Mouse (Mus musculus) kidney, postnatal 0 days (tissue): Measurements from ENCODE around the gene Cars2. TPM values are rescaled to one million over a fixed set of nuclear protein-coding genes. Genes with fewer than 3 reads are reported as not detected.
A peak's percentile ranks its signal among the peaks of the same experiment; 100 is the strongest.
"Not testable (repeated sequence)": the region's sequence is repeated elsewhere in the genome, so short reads cannot be mapped to it uniquely, and the experiment has no call there.

Experiments
- ATAC-seq: fragments of 200-750 bp; cut with Nextera tagmentation; replicated peaks from 2 replicates; pipeline ENCODE4 v1.8.0; 2017; ENCODE audit warnings: low read depth, moderate number of reproducible peaks, moderate TSS enrichment, moderate library complexity; ENCODE audit not compliant: low FRiP score
- DNase-seq: peaks from one replicate; pipeline ENCODE4 v3.0.0-alpha.2; 2016; ENCODE audit warnings: low spot score
- H3K27ac ChIP-seq: fragments of 300-500 bp; sonication (generic); 2 replicates; pipeline ENCODE4 v1.5.1; 2014; ENCODE audit warnings: mild to moderate bottlenecking
- H3K27me3 ChIP-seq: fragments of 300-500 bp; sonication (generic); 2 replicates; pipeline ENCODE4 v1.6.1; 2014; ENCODE audit warnings: low read length, mixed read lengths; ENCODE audit not compliant: insufficient read depth
- H3K36me3 ChIP-seq: fragments of 300-500 bp; sonication (generic); 2 replicates; pipeline ENCODE4 v1.6.1; 2014; ENCODE audit warnings: low read length, mixed read lengths; ENCODE audit not compliant: insufficient read depth
- H3K4me1 ChIP-seq: fragments of 300-500 bp; sonication (generic); replicated peaks from 2 replicates; pipeline ENCODE4 v1.6.1; 2014; ENCODE audit warnings: antibody characterized with exemption, low read length, mixed read lengths; ENCODE audit not compliant: insufficient read depth
- H3K4me2 ChIP-seq: fragments of 300-500 bp; sonication (generic); 2 replicates; pipeline ENCODE4 v1.6.1; 2014; ENCODE audit warnings: mild to moderate bottlenecking, low read length, moderate library complexity, mixed read lengths
- H3K4me3 ChIP-seq: fragments of 300-500 bp; sonication (generic); replicated peaks from 2 replicates; pipeline ENCODE4 v1.5.1; 2014; ENCODE audit warnings: low read depth, low read length
- H3K9ac ChIP-seq: fragments of 300-500 bp; sonication (generic); 2 replicates; pipeline ENCODE4 v1.6.1; 2014; ENCODE audit warnings: low read depth, low read length
- H3K9me3 ChIP-seq: fragments of 300-500 bp; sonication (generic); replicated peaks from 2 replicates; pipeline ENCODE4 v1.6.1; 2016; ENCODE audit warnings: low read length, inconsistent platforms, mixed read lengths
- CTCF ChIP-seq: IDR thresholded peaks from 2 replicates; pipeline ENCODE4 v1.5.1; 2016; ENCODE audit warnings: antibody characterized with exemption, low read depth, mild to moderate bottlenecking, moderate library complexity
- WGBS: fragments of 180-500 bp; shearing (Covaris S2); extraction: QIAGEN DNeasy Blood & Tissue Kit; methylation state at CpG from one replicate; pipeline ENCODE4 v1.1.7; 2014; 5-methylcytosine and 5-hydroxymethylcytosine counted together
- polyA plus RNA-seq: library from polyadenylated mRNA; unstranded; fragments of >200 nt; fragmentation: Nextera tagmentation; extraction: Ambion mirVana; gene quantifications from 2 replicates; pipeline ENCODE4 v1.2.1, GENCODE M21; 2015

The Cars2 gene
- polyA plus RNA-seq, 1 experiment from 2014 or later = 16.7 TPM

DNA sequence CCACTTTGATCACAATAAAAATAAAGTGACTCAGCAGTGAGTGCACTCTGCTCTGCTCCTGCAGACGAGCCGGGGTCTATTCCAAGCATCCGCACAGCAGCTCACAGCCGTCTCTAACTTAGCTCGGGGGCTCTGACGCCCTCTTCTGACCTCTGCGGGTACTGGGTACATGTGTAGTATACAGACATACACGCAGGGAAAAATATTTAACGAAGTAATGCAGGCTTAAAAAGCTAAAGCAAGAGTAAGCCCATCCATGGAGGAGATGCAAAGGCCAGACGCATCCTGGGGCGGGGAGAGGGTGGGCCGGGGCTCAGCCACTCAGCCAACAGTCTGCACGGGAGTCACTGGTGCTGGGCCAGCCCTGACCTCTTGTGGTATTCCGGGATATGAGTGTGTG, 44.5 kb downstream of the Cars2 start:
- Histone ChIP-seq H3K4me3 (no peak overlapping the region), H3K4me2 (no peak overlapping the region), H3K36me3 (peaks cover 76% of the 10 kb centered on the region), H3K4me1 (no peaks in the 10 kb centered on the region), H3K9me3 (no peaks in the 10 kb centered on the region), H3K9ac (no peak overlapping the region), H3K27ac (no peak overlapping the region), H3K27me3 (no peaks in the 10 kb centered on the region)
- DNase-seq (no peak), ATAC-seq (no peak; the same call in 1 of the 2 replicates)
- TF ChIP-seq CTCF = peak; percentile 22; the same call in 1 of the 2 replicates
- 77% methylated on average over 14 of the region's 14 CpGs for WGBS

DNA sequence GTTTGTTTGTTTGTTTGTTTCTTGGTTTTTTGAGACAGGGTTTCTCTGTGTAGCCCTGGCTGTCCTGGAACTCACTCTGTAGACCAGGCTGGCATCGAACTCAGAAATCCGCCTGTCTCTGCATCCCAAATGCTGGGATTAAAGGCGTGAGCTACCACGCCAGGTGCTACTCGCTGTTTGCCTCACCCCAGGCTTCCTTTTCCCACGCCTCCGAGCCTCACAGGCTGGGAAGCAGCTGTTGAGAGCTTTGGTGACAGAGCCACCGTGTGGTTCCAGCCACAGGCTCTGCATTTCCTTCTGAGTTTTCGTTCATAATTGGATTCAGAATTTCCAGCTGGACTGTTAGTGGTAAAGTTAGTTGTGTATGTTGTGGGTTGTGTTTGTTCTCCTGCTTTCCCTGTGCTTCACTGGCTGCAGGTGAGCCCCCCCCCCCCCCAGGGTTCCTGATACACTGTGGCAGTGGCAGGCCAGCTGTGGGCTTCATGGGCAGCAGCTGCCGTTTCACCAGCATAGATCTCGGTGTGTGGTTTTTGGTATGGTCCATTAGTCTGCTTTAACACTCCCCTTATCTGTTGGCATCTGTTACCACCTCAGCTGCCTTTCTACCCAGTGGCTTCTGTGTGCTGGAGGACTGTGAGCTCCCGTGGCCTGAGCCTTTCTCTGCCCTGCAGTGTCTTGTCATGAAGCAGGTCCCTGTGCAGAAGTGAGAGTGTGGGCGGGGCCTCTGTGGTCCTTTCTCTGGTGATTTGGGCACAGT, 46.9 kb downstream of the Cars2 start:
- Histone ChIP-seq H3K9ac (no peak overlapping the region), H3K36me3 (peaks cover 56% of the 10 kb centered on the region), H3K27me3 (no peaks in the 10 kb centered on the region), H3K27ac (no peak overlapping the region), H3K4me3 (no peak overlapping the region), H3K9me3 (no peaks in the 10 kb centered on the region), H3K4me1 (no peaks in the 10 kb centered on the region; the same call in 1 of the 2 replicates), H3K4me2 (no peak overlapping the region)
- 79% methylated on average over 13 of the region's 13 CpGs for WGBS
- no peak for DNase-seq
- TF ChIP-seq CTCF = no peak
- ATAC-seq = no peak

DNA sequence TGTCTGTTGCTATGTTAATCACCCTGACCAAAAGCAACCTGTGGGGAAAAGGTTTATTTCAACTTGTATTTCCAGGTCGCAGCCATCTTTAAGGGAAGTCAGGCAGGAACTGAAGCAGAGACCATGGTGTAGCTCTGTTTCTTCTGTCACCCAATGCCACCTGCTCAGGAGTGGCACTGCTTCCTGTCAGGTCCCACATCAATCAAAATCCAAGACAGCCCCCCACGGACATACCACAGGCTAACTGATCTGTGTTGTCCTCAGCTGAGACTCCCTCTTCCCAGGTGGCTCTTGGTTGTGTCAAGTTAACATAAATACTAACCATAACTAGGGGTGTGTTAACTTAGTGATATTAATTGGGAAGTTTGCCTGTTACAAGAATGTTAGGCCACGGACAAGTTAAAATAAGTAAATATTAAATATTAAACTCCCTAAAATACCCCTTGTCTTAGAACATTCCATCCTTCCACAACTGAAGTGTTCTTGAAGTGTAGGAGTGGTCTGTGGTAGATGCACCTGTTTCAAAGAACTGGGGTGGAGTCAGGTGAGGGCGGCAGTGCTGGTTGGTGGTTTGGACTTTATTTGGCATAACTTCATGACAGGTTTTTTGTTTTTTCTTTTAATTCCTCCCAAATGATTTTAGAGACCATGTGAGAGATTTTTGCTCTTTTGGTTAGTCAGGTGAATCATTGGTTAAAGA, 51.6 kb downstream of the Cars2 start:
- ATAC-seq (no peak), DNase-seq (no peak)
- 80% methylated on average over 4 of the region's 4 CpGs for WGBS

DNA sequence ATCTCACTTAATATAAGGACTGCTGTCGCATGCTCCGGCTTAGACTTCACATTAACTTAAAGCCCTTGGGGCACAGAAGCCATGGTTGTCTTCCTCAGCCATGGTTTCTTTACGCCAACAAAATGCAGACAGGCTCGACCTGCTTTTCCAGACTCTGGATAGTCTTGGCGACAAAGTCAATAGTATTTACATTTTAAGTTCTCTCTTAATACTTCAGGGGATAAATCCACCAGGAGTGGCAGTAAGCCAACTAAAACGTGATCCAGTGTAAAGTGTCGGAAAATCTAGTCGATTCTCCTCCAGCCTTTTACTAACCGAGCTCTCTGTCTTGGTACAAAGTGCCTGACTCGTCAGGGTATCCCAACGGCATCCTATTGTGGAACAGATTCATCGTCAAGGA, 52.3 kb downstream of the Cars2 start:
- peak overlapping the region; percentile 13; the same call in 1 of the 2 replicates for H3K27ac ChIP-seq
- peaks cover 5% of the 10 kb centered on the region; the same call in 1 of the 2 replicates for H3K4me1 ChIP-seq
- 0 out of 2 replicates have a peak, but pooled peaks cover 8% of the 10 kb centered on the region for H3K36me3 ChIP-seq
- no peaks in the 10 kb centered on the region for H3K27me3 ChIP-seq
- TF ChIP-seq CTCF = no peak
- H3K4me2 ChIP-seq = peak overlapping the region; percentile 61
- peak overlapping the region; percentile 84; the same call in 1 of the 2 replicates for H3K9ac ChIP-seq
- WGBS = 78% methylated on average over 12 of the region's 12 CpGs
- H3K9me3 ChIP-seq = no peaks in the 10 kb centered on the region
- DNase-seq = no peak
- H3K4me3 ChIP-seq = peak overlapping the region; percentile 79
- no peak for ATAC-seq

More for the DNA sequence above, 51.6 kb downstream of the Cars2 start:
- TF ChIP-seq CTCF = no peak
- Histone ChIP-seq H3K27me3 (no peaks in the 10 kb centered on the region), H3K9ac (no peak overlapping the region), H3K4me2 (peak overlapping the region; percentile 61; the same call in 1 of the 2 replicates), H3K4me3 (no peak overlapping the region), H3K27ac (no peak overlapping the region), H3K4me1 (peaks cover 5% of the 10 kb centered on the region; the same call in 1 of the 2 replicates), H3K36me3 (0 out of 2 replicates have a peak, but pooled peaks cover 15% of the 10 kb centered on the region), H3K9me3 (no peaks in the 10 kb centered on the region)

DNA sequence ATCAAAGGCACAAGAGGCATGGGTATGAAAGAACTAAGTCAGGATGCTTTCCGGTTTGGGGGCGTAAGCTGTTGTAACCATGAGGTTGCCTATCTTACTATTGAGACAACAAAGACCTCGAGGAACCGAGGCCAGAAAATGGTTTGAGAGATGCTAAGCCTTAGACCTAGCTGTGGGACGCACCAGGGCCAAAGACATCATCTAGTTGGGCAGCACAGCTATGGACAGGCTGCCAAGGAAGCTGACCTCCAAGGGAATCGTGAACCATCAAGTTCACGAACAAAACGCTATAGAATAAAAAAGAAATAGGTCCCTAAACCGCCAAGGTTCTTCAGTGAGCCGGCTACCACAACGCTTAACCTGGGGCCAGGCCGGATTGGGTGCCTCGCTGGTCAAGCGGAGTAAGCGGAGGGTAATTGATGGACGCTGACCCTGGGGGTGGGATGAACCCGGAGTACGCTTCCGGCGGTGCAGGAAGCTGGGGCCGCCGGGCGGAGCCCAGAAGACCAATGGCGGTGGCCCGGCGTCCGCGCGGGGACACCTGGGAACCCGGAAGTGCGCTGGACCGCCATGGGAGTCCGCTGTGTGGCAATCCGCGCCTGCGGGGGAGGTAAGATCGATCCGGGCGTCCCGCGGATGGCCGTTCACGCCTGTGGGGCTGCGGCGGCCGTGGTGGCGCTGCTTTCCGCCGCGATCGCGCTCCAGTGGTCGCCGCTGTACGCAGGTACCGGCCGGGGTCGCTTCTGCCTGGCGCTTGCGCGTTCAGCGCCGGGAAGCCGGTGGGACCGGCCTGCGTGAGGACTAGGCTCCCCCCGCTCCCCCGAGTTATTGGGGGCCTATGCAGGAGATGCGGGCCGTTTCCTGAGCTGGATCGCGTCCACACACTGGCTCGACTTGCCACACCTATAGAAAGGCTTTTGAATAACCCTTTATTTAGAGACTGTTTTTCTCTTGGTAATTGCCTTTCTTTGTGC, 53.3 kb downstream of the Cars2 start, which contains the start of gene Naxd:
Naxd (plus strand) TSS at position 490 of the 974 bp plus-strand sequence.
- H3K36me3 ChIP-seq = no peaks in the 10 kb centered on the region
- H3K4me1 ChIP-seq = peaks cover 5% of the 10 kb centered on the region; the same call in 1 of the 2 replicates
- DNase-seq (peak; percentile 96), ATAC-seq (peak; percentile 97)
- 6% methylated on average over 61 of the region's 73 CpGs for WGBS
- TF ChIP-seq CTCF = peak; percentile 10; the same call in 1 of the 2 replicates
- H3K27me3 ChIP-seq = no peaks in the 10 kb centered on the region
- peak within 1 kb of the TSS; percentile 75 for H3K27ac ChIP-seq
- H3K9me3 ChIP-seq = no peaks in the 10 kb centered on the region
- H3K9ac ChIP-seq = peak within 1 kb of the TSS; percentile 84
- peak within 1 kb of the TSS; percentile 79 for H3K4me3 ChIP-seq
- peak within 1 kb of the TSS; percentile 61 for H3K4me2 ChIP-seq

DNA sequence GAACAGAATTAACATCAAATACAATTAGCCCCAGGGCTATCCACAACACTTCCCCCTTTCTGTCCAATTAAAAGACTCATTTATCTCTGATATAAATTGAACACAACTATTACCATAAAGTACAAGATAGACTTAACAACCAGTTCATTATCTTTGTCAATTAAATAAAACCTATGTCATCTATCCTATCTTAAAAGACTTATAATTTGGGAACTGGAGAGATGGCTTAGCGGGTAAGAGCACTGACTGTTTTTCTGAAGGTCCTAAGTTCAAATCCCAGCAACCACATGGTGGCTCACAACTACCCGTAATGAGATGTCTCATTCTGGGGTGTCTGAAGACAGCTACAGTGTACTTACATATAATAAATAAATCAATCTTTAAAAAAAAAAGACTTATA, 58.2 kb downstream of the Cars2 start:
- not testable (repeated sequence) for H3K9me3 ChIP-seq, H3K9ac ChIP-seq, DNase-seq, H3K4me2 ChIP-seq, H3K36me3 ChIP-seq, H3K27me3 ChIP-seq, H3K27ac ChIP-seq, ATAC-seq, H3K4me1 ChIP-seq, H3K4me3 ChIP-seq
- WGBS = 84% methylated on average over 2 of the region's 2 CpGs
